Mouse (Mus musculus): ENCODE results near the gene Bsph2.

Bsph2 gene

GRCm38 (mm10) chr7:13570967-13571366 lies at the start of gene Bsph2:
Bsph2 (minus strand) TSS chr7:13571067.
- no peak for DNase-seq (ENCODE audit: low spot score in 2 of 2)

- peak; percentile 40 to 47 for DNase-seq (ENCODE audit: low spot score in 2 of 2)
Observed at GRCm38 (mm10) chr7:13511539-13511938, 59.3 kb downstream of the Bsph2 start.
